Mouse (Mus musculus): Measurements from ENCODE around the gene Slc16a8. TPM values are rescaled to one million over a fixed set of nuclear protein-coding genes. Genes with fewer than 3 reads are reported as not detected.

Slc16a8 gene
- polyA plus RNA-seq, 1 experiment from 2014 or later: 0.32 TPM

DNA sequence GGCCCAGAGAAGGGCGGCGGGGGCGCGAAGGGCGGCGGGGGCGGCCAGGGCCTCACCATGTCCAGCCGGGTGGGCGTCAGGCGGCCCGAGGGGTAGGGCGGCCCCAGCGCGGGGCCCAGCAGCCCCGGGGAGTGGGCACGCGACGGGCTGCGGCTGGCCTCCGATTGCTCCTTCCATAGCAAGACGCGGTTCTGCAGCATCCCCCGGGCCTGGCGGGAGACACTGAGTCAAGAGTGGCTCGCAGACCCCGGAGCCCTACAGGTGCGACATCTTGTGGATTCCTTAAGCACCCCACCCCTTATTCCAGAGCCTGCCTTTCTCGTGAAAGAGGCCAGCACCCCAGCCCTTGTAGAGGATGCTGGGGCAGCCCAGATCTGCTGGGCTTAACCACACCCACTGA, 7.2 kb upstream of the Slc16a8 start:
- Histone ChIP-seq H3K9me3 (no peaks in the 10 kb centered on the region), H3K27me3 (peaks cover 67% of the 10 kb centered on the region), H3K36me3 (replicated peaks) (no peaks in the 10 kb centered on the region), H3K4me3 (replicated peaks) (peak overlapping the region; percentile 67), H3K4me2 (peak overlapping the region; percentile 100), H3K9ac (peak overlapping the region; percentile 72), H3K4me1 (peaks cover 13% of the 10 kb centered on the region), H3K27ac (no peak overlapping the region)
- peak; percentile 51 for ATAC-seq (ENCODE audit: low FRiP score)
- WGBS: 0% methylated on average over 21 of the region's 28 CpGs

DNA sequence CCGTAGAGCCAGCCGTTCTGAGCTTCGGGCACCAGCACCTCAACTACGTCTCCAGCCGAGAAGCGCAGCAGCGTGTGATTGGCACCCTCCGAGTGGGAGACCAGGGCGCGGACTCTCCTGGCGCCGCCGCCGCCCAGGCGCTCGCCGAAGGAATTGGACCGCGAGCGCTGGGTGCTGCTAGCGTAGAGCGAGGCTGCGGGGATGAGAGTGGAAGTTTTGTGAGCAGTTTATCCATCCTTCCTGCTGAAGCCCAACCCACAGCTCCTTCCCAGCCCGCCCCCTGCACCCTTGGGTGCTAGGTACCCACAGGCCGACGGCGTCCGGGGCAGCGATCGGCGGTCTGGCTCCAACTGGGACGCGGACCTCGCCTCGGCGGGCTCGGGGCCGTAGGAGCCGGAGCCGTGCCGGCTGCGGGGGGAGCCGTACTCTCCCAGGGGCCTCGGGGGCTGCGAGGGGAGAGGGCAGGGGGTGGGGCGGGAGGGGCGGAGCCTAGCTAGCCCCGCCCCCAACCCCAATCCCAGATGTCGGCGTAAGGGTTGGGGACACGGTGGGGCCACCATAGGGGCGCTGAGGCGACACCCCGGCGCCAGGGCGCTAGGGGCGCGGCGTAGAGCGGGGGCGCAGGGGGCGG, 6.6 kb upstream of the Slc16a8 start:
- under 1% methylated on average over 59 of the region's 62 CpGs for WGBS
- Histone ChIP-seq H3K36me3 (replicated peaks) (no peaks in the 10 kb centered on the region), H3K9ac (peak overlapping the region; percentile 72), H3K27me3 (peaks cover 67% of the 10 kb centered on the region), H3K27ac (no peak overlapping the region), H3K9me3 (no peaks in the 10 kb centered on the region), H3K4me1 (peaks cover 13% of the 10 kb centered on the region), H3K4me3 (replicated peaks) (peak overlapping the region; percentile 67), H3K4me2 (peak overlapping the region; percentile 100)
- peak; percentile 72 for ATAC-seq (ENCODE audit: low FRiP score)

DNA sequence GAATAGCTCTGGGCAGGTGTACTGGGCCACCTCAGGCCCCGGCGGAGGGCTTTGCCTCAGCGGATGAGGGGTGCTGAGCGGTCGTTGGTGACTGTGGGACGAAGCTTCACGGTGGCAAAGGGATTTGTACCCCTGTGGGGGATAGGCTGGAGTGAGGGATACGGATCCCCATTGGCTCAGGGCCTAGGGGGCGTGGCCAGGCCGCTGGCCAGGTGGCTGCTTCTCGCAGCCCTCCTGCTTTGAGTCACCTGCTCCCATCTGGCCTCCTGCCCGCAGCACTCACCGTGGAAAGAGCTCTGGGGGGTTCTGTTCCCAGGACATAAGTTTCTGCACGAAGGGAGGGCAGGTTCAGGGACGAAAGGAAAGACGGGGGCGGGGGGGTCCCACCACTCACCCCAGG, 4.0 kb upstream of the Slc16a8 start:
- no peak overlapping the region for H3K4me3 ChIP-seq (replicated peaks)
- H3K4me2 ChIP-seq: no peak overlapping the region
- WGBS: 28% methylated on average over 17 of the region's 17 CpGs
- no peaks in the 10 kb centered on the region for H3K36me3 ChIP-seq (replicated peaks)
- no peak for ATAC-seq (ENCODE audit: low FRiP score)
- H3K9ac ChIP-seq: no peak overlapping the region
- no peaks in the 10 kb centered on the region for H3K9me3 ChIP-seq
- no peak overlapping the region for H3K27ac ChIP-seq
- peaks cover 70% of the 10 kb centered on the region for H3K27me3 ChIP-seq
- peaks cover 16% of the 10 kb centered on the region for H3K4me1 ChIP-seq

GRCm38 (mm10) chr15:79252580-79252979, 2.0 kb downstream of the Slc16a8 start:
- Histone ChIP-seq H3K9ac (peak overlapping the region; percentile 50; the same call in 1 of the 2 replicates), H3K36me3 (replicated peaks) (peaks cover 23% of the 10 kb centered on the region), H3K9me3 (no peaks in the 10 kb centered on the region), H3K4me1 (peaks cover 15% of the 10 kb centered on the region), H3K4me2 (peak overlapping the region; percentile 58), H3K4me3 (replicated peaks) (peak overlapping the region; percentile 39), H3K27me3 (peaks cover 52% of the 10 kb centered on the region), H3K27ac (no peak overlapping the region)
- peak; percentile 31; the same call in 1 of the 2 replicates for ATAC-seq (ENCODE audit: low FRiP score)
- 35% methylated on average over 24 of the region's 24 CpGs for WGBS

GRCm38 (mm10) chr15:79251781-79252491, 2.6 kb downstream of the Slc16a8 start:
- Histone ChIP-seq H3K4me3 (replicated peaks) (peak overlapping the region; percentile 39), H3K9ac (peak overlapping the region; percentile 50), H3K9me3 (no peaks in the 10 kb centered on the region), H3K4me2 (peak overlapping the region; percentile 58), H3K27ac (no peak overlapping the region), H3K27me3 (peaks cover 52% of the 10 kb centered on the region), H3K4me1 (peaks cover 15% of the 10 kb centered on the region), H3K36me3 (replicated peaks) (peaks cover 27% of the 10 kb centered on the region)
- peak; percentile 24; the same call in 1 of the 2 replicates for ATAC-seq (ENCODE audit: low FRiP score)
- 2% methylated on average over 57 of the region's 61 CpGs for whole genome bisulfite sequencing

DNA sequence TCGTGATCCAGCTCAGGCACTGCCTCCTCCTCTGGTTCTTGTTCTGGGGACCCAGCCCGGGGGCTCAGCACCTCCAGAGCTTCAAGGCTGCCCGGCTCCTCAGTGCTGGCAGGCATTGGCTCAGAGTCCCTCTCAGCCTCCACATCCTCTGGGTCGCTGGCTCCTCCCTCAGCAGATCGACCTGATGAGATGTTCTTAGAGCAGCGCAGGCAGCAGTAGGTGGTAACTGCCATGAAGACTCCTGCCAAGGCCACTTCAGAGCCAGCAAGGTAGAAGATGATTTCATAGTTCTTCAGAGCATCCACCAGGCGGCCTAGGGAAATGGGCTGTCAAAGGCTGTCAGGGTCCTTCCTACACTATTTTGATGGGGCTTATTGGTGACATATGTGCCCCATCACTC, 3.4 kb downstream of the Slc16a8 start:
- Histone ChIP-seq H3K4me3 (replicated peaks) (no peak overlapping the region), H3K36me3 (replicated peaks) (peaks cover 35% of the 10 kb centered on the region), H3K27ac (no peak overlapping the region), H3K9ac (no peak overlapping the region), H3K4me1 (peaks cover 15% of the 10 kb centered on the region), H3K4me2 (no peak overlapping the region), H3K9me3 (no peaks in the 10 kb centered on the region), H3K27me3 (peaks cover 52% of the 10 kb centered on the region)
- 0 out of 2 replicates have a peak, but pooled peaks have one; percentile 12 for ATAC-seq (ENCODE audit: low FRiP score)
- 56% methylated on average over 7 of the region's 7 CpGs for WGBS

DNA sequence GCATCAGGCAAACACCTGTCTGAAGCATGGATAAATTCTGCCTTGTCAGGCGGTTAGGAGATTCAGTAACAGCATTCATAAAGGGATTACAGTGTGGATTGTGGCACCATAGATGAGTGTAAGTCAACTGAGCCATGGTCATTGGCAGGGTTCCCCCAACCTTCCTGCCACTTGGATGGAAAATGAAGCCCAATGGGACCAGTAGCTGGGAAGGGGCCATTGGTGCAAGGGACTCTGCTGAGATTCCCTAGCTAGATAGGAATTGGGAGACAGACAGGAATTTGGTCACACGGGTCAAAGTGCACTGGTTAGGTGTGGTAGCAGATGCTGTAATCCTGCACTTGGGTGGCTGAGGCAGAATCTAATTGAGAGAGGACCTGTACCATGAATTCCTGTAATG, 4.3 kb downstream of the Slc16a8 start:
- Histone ChIP-seq H3K27ac (no peak overlapping the region), H3K9ac (no peak overlapping the region), H3K9me3 (no peaks in the 10 kb centered on the region), H3K4me3 (replicated peaks) (no peak overlapping the region), H3K27me3 (peaks cover 50% of the 10 kb centered on the region), H3K36me3 (replicated peaks) (peaks cover 44% of the 10 kb centered on the region), H3K4me2 (no peak overlapping the region), H3K4me1 (peaks cover 12% of the 10 kb centered on the region)
- ATAC-seq (ENCODE audit: low FRiP score): no peak
- 70% methylated on average over 2 of the region's 2 CpGs for WGBS

DNA sequence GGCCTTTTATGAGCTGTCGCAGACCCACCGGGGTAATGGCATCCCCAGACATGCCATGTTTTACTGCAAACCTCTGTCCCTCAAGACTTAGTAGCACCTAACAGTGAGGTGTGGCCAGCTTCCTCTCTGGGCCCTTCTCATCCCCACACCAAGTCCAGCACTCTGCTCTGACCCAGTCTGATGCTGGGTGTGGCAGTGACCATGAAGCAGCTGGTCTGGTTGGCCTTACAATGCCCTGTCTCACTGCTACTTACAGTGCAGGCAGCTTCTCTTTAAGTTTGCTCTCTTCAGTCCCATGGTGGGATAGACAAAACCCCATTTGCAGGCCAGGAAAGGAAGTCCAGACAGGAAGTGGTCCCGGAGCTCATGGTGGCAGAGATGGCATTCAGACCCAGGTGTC, 9.2 kb downstream of the Slc16a8 start:
- no peak overlapping the region for H3K27ac ChIP-seq
- peaks cover 6% of the 10 kb centered on the region; the same call in 1 of the 2 replicates for H3K4me1 ChIP-seq
- H3K9me3 ChIP-seq: no peaks in the 10 kb centered on the region
- no peak overlapping the region for H3K4me2 ChIP-seq
- H3K4me3 ChIP-seq (replicated peaks): no peak overlapping the region
- H3K9ac ChIP-seq: no peak overlapping the region
- WGBS: 94% methylated on average over 3 of the region's 3 CpGs
- H3K36me3 ChIP-seq (replicated peaks): peaks cover 67% of the 10 kb centered on the region
- peaks cover 2% of the 10 kb centered on the region; the same call in 1 of the 2 replicates for H3K27me3 ChIP-seq
- no peak for ATAC-seq (ENCODE audit: low FRiP score)

GRCm38 (mm10) chr15:79244071-79244893, 10.3 kb downstream of the Slc16a8 start:
- H3K27me3 ChIP-seq: no peaks in the 10 kb centered on the region
- no peak for ATAC-seq (ENCODE audit: low FRiP score)
- no peak overlapping the region for H3K27ac ChIP-seq
- H3K9me3 ChIP-seq: no peaks in the 10 kb centered on the region
- H3K4me1 ChIP-seq: peaks cover 6% of the 10 kb centered on the region; the same call in 1 of the 2 replicates
- no peak overlapping the region for H3K9ac ChIP-seq
- H3K4me2 ChIP-seq: no peak overlapping the region
- whole genome bisulfite sequencing: 80% methylated on average over 7 of the region's 7 CpGs
- peaks cover 72% of the 10 kb centered on the region for H3K36me3 ChIP-seq (replicated peaks)
- H3K4me3 ChIP-seq (replicated peaks): no peak overlapping the region

- peak; percentile 98 for ATAC-seq (ENCODE audit: low FRiP score)
- Histone ChIP-seq H3K4me3 (replicated peaks) (no peak overlapping the region), H3K36me3 (replicated peaks) (peaks cover 72% of the 10 kb centered on the region), H3K27me3 (no peaks in the 10 kb centered on the region), H3K4me2 (no peak overlapping the region), H3K9me3 (no peaks in the 10 kb centered on the region), H3K4me1 (peaks cover 6% of the 10 kb centered on the region; the same call in 1 of the 2 replicates), H3K27ac (no peak overlapping the region), H3K9ac (0 out of 2 replicates have a peak overlapping the region, but pooled peaks have one; percentile 36)
- WGBS: 23% methylated on average over 10 of the region's 10 CpGs
These were observed 11.1 kb downstream of the Slc16a8 start for GRCm38 (mm10) chr15:79243234-79244042.

- H3K9ac ChIP-seq: no peak overlapping the region
- 77% methylated on average over 13 of the region's 13 CpGs for WGBS
- no peak overlapping the region for H3K27ac ChIP-seq
- peaks cover 71% of the 10 kb centered on the region for H3K36me3 ChIP-seq (replicated peaks)
- ATAC-seq (ENCODE audit: low FRiP score): peak; percentile 51
- H3K4me3 ChIP-seq (replicated peaks): no peak overlapping the region
- H3K27me3 ChIP-seq: no peaks in the 10 kb centered on the region
- no peak overlapping the region for H3K4me2 ChIP-seq
- peaks cover 6% of the 10 kb centered on the region; the same call in 1 of the 2 replicates for H3K4me1 ChIP-seq
- no peaks in the 10 kb centered on the region for H3K9me3 ChIP-seq
These were observed 11.9 kb downstream of the Slc16a8 start for GRCm38 (mm10) chr15:79242574-79243233.

All from forebrain, embryonic 12.5 days (tissue).